Mouse (Mus musculus): ENCODE measurements around the gene Saa3.

DNA sequence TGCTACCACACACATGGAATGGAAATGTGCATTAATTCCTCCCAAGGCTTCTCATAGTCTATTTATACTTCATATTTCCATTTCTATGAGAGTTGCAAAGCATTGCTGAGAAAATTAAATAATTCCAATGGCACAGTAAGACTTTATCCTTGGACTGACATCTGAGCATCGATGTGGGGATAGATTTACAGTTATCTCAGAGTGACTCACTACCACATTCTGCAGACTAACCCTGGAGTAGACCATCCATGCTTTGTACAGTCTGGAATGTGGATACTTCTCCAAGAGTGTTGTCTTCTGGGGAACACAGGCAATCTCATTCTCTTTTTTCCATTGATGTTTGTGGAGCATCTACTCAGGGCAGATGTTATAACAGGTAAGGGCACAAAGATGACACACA is 12.1 kb upstream of the Saa3 start:
- TF ChIP-seq POLR2A (IDR thresholded peaks at IDR 0.05; ENCODE audit: insufficient read length, low read depth) (no peak), MAX (IDR thresholded peaks at IDR 0.05; ENCODE audit: low read depth) (no peak), REST (IDR thresholded peaks at IDR 0.05; ENCODE audit: insufficient read depth, insufficient read length) (no peak), SRF (IDR thresholded peaks at IDR 0.05; ENCODE audit: control insufficient read depth, insufficient read length, low read depth) (no peak), POLR2AphosphoS2 (IDR thresholded peaks at IDR 0.05; ENCODE audit: insufficient read length, low read depth) (no peak), E2F4 (IDR thresholded peaks at IDR 0.05; ENCODE audit: insufficient read depth) (no peak), MYOG (IDR thresholded peaks at IDR 0.05; ENCODE audit: control insufficient read depth in 1 of 3, insufficient read depth in 1 of 3, insufficient read length in 2 of 3, low read depth in 2 of 3) (no peak), TCF12 (IDR thresholded peaks at IDR 0.05; ENCODE audit: insufficient read depth, poor library complexity, severe bottlenecking) (no peak)

All from myocyte (in vitro differentiated cells).